Mouse (Mus musculus) lung, adult 2 months (tissue): Measurements from ENCODE around the gene Eif3a. TPM values are rescaled to one million over a fixed set of nuclear protein-coding genes. Genes with fewer than 3 reads are reported as not detected.
A peak's percentile ranks its signal among the peaks of the same experiment; 100 is the strongest.

Experiments
- DNase-seq: peaks from one replicate; pipeline ENCODE4 v3.0.0; 2022
- H3K4me1 ChIP-seq: fragments of 200-500 bp; 2 replicates; pipeline ENCODE4 v1.6.1; 2011; ENCODE audit warnings: low read length; ENCODE audit not compliant: control insufficient read depth, insufficient read depth
- H3K4me3 ChIP-seq: fragments of 200-500 bp; replicated peaks from 2 replicates; pipeline ENCODE3; 2011; ENCODE audit warnings: low read depth, mild to moderate bottlenecking, control low read depth, low read length; ENCODE audit errors: extremely low read depth
- CTCF ChIP-seq: fragments of 200-500 bp; IDR thresholded peaks from 2 replicates; pipeline ENCODE4 v1.5.1; 2011; ENCODE audit warnings: mild to moderate bottlenecking, low read length, control low read depth; ENCODE audit not compliant: insufficient read depth
- POLR2A ChIP-seq: fragments of 200-500 bp; IDR thresholded peaks from 2 replicates; pipeline ENCODE4 v1.6.1; 2011; ENCODE audit warnings: low read depth, mild to moderate bottlenecking, control low read depth, low read length, borderline replicate concordance; ENCODE audit errors: extremely low read depth
- WGBS: fragments of 180-500 bp; shearing (Covaris S2); methylation state at CpG from one replicate; pipeline ENCODE4 v1.1.7; 2018; 5-methylcytosine and 5-hydroxymethylcytosine counted together
- polyA plus RNA-seq: library from polyadenylated mRNA; depleted of rRNA; stranded (reverse); fragments of >200 nt; gene quantifications from 2 replicates; pipeline ENCODE4 v1.2.3, GENCODE M21; 2012; rRNA removed

Gene Eif3a
- polyA plus RNA-seq, 1 experiment, result 34.9 TPM

DNA sequence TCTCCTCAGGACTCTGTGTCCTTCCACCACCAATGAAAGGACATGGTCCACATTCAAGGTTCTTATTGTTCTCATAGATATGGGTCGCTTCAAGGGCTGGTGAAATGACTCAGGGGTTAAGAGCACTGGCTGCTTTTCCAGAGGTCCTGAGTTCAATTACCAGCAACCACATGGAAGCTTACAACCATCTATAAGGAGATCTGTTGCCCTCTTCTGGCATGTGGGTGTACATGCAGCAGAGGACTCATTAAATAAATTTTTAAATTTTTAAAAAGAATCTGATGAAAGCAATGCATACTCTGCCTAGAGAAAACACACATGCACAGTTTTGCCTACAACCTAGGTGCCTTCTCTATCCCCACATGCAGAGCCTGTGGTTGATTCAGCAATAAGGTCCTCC lies 49.9 kb downstream of the Eif3a start:
- WGBS, result 46% methylated on average over 1 of the region's 1 CpGs

GRCm38 (mm10) chr19:60731966-60732365 lies 58.5 kb downstream of the Eif3a start:
- Histone ChIP-seq H3K4me3 (no peak overlapping the region), H3K4me1 (no peaks in the 10 kb centered on the region)
- DNase-seq, result no peak
- TF ChIP-seq POLR2A, result no peak
- TF ChIP-seq CTCF, result no peak
- 69% methylated on average over 1 of the region's 1 CpGs for WGBS

More for the DNA sequence above, 49.9 kb downstream of the Eif3a start:
- Histone ChIP-seq H3K4me1 (no peaks in the 10 kb centered on the region), H3K4me3 (no peak overlapping the region)
- TF ChIP-seq CTCF (no peak), POLR2A (no peak)
- DNase-seq, result no peak

DNA sequence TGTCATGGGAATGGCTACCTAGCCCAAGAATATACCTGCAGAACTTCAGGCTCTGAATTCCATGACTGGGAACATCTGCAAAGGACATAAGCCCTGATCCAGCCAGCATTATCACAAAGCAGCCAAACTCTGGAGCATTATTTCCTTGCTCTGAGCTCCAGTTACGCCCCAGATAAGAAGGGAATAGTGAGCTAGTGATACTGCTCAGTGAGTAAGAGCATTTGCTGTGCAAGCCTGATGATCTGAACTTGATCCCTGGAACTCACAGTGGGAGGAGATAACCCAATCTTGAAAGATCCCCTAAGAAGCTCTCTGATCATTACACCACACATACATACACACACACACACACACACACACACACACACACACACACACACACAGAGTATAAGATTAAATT lies 59.2 kb downstream of the Eif3a start:
- no peak for TF ChIP-seq CTCF
- no peak for TF ChIP-seq POLR2A
- WGBS, result 60% methylated on average over 1 of the region's 1 CpGs
- H3K4me3 ChIP-seq, result no peak overlapping the region
- H3K4me1 ChIP-seq, result no peaks in the 10 kb centered on the region
- no peak for DNase-seq

DNA sequence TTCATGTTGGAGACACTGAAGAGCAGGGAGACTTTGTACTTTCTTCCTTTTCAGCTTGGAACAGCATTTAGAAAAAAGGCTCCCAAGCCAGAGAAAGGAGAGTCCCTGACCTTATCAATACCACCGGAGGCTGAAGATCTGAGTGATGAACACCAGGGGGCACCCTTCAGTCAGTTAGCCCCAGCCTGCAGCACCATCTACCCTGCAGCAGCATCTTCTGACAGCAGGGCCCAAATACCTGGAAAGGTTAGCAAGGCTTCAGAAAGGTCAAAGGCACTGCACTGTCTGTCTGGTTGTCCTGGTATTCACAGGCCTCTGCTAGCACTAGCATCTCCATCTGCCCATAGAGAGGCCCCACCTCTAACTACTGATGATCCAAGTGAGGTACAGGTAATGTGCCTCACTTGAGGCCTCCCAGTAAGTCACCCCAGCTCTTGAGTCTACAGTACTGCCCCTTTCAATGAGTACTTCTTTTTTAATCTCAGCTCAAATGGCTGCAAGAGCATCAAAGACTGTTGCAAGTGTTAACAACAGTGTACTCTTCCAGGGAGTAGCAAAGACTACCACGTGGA lies 60.1 kb downstream of the Eif3a start:
- TF ChIP-seq CTCF, result peak; percentile 71
- TF ChIP-seq POLR2A, result no peak
- peak; percentile 20 for DNase-seq

GRCm38 (mm10) chr19:60716381-60716780 lies 74.1 kb downstream of the Eif3a start:
- H3K4me1 ChIP-seq, result no peaks in the 10 kb centered on the region
- 95% methylated on average over 2 of the region's 2 CpGs for WGBS
- no peak overlapping the region for H3K4me3 ChIP-seq
- no peak for DNase-seq
- no peak for TF ChIP-seq POLR2A
- no peak for TF ChIP-seq CTCF

More for the DNA sequence above, 60.1 kb downstream of the Eif3a start:
- WGBS, result 47% methylated on average over 2 of the region's 2 CpGs
- Histone ChIP-seq H3K4me3 (no peak overlapping the region), H3K4me1 (no peaks in the 10 kb centered on the region)

DNA sequence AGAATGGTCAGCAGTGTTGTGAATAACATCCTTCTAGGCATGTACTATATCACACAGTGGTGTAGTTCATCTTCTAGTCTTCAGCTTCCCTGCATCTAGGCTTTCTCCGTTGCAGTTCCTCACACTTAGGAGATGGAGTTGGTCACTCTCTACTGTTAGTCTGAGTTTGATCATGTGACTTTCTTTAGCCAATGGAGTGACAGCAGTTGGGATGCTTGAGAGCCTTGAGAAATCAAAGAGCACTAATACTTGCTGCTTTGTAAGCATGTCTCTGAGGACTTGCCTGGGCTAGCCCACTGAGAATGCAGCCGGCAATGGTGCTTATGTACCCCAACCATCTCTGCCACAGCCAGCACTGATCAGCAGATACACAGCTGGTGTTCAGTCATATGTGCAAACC lies 77.9 kb downstream of the Eif3a start:
- TF ChIP-seq POLR2A (no peak), CTCF (no peak)
- no peaks in the 10 kb centered on the region for H3K4me1 ChIP-seq
- DNase-seq, result no peak
- 76% methylated on average over 2 of the region's 2 CpGs for WGBS
- no peak overlapping the region for H3K4me3 ChIP-seq

Other genes starting within 250 kb of the Eif3a start
- 9.6 and 15.2 TPM in 2 replicates for gene Cacul1, start 209.6 kb downstream of the Eif3a start, polyA plus RNA-seq
- 0.41 and 0.74 TPM in 2 replicates for gene Nanos1, start 34.7 kb downstream of the Eif3a start, polyA plus RNA-seq
- gene Fam45a, start 20.9 kb upstream of the Eif3a start, polyA plus RNA-seq, result 9.2 and 12.5 TPM in 2 replicates
- 1.2 and 2.6 TPM in 2 replicates for gene Sfxn4, start 70.8 kb upstream of the Eif3a start, polyA plus RNA-seq
- 57.1 and 83.3 TPM in 2 replicates for gene Prdx3, start 83.9 kb upstream of the Eif3a start, polyA plus RNA-seq
- 7.4 and 10.8 TPM in 2 replicates for gene Grk5, start 99.1 kb upstream of the Eif3a start, polyA plus RNA-seq